Mouse (Mus musculus) liver, embryonic 11.5 days (tissue): Measurements from ENCODE around the gene Gm43638. TPM values are rescaled to one million over a fixed set of nuclear protein-coding genes. Genes with fewer than 3 reads are reported as not detected.

Experiments used
- polyA plus RNA-seq: library from polyadenylated mRNA; unstranded; fragments of >200 nt; fragmentation: Nextera tagmentation; extraction: Ambion mirVana; gene quantifications from 2 replicates; pipeline ENCODE4 v1.2.1, GENCODE M21; 2014

The Gm43638 gene
- polyA plus RNA-seq, 1 experiment from 2014 or later = not detected

Other genes with a start within 250 kb of the Gm43638 start
- gene Ugt2b37, start 232.0 kb downstream of the Gm43638 start, polyA plus RNA-seq = not detected in 2 replicates
- gene Ugt2a3, start 149.6 kb downstream of the Gm43638 start, polyA plus RNA-seq = not detected in 2 replicates
- gene Ugt2b38, start 62.6 kb downstream of the Gm43638 start, polyA plus RNA-seq = not detected in 2 replicates
- not detected in 2 replicates for gene Ugt2a2, start 4.5 kb downstream of the Gm43638 start, polyA plus RNA-seq
- not detected in 2 replicates for gene Ugt2a1, start 4.1 kb upstream of the Gm43638 start, polyA plus RNA-seq
- gene Sult1b1, start 51.4 kb upstream of the Gm43638 start, polyA plus RNA-seq = 0.41 and 0.44 TPM in 2 replicates
- gene Sult1d1, start 82.2 kb upstream of the Gm43638 start, polyA plus RNA-seq = 0.96 and 1.2 TPM in 2 replicates
- not detected in 2 replicates for gene Sult1e1, start 104.8 kb upstream of the Gm43638 start, polyA plus RNA-seq
- gene Csn1s1, start 179.4 kb upstream of the Gm43638 start, polyA plus RNA-seq = not detected in 2 replicates
- not detected in 2 replicates for gene Csn2, start 212.8 kb upstream of the Gm43638 start, polyA plus RNA-seq